Mouse (Mus musculus): ENCODE data around the gene Gm2174. TPM values are rescaled to one million over a fixed set of nuclear protein-coding genes. Genes with fewer than 3 reads are reported as not detected.

The Gm2174 gene
- total RNA-seq (2022): not detected

DNA sequence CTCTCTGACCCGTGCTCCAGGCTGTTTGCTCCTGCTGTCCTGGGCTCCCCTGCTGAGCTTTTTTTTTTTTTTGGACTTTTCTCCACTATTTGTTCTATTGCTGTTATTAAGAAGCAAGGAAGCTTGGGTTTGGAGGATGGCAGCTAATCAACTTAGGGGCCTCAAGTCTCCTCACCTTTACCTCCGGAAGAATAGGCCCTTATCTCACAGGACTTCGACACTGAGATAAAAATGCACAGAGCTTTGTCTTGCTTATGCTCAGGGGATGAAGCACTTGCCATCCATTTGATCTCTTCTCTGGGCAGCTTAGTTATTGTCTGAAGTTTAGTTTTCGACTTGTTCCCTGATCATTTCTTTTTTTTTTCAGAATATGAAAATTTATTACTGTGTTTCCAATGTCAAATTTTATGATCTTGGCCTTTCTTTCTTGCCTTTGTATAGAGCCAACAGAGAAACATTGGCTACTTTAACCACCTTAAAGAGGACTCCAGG lies at the start of gene Gm2174:
Gene Gm2174, plus strand, starts transcription at position 442 of the 492 bp plus-strand sequence.
- no peak for DNase-seq (ENCODE audit: low spot score in 2 of 2)

DNA sequence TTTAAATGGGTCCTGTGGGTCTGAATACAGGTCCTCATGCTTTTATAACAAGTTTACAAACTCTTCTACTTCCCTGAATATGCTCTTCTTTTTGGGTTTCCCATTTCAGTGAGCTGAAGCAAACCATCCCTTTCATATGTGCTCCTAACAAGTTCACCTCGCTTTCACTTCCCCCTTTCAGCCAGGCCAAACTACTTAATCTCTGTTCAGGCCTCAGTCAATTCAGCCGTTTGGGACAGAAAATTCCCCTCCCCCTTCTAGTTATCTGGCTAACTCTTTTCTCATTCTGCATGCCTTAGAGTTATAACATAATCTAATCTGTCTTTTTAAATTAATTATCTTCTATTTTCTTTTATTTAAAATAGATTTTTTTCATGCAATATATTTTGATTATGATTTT lies 43.1 kb upstream of the Gm2174 start:
- DNase-seq (ENCODE audit: low spot score in 2 of 2): no peak

DNA sequence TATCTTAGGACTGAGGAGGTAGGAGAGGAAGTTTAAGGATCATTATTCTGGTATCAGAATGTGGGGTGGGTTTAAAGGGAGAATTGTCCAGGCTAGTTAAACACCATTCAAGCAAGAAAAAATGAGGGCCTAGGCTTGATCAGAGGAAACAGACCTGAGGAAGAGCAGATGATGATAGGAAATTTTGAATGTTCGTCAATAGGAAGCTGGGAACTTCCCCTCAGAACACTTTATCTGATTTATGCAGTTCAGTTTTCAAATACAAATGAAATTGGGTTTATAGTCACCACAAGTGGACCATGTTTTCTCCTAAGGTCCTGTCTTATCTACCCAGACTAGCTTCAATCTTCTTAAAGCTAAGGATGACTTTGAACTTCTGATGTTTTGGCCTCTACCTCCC lies 42.3 kb upstream of the Gm2174 start:
- no peak for DNase-seq (ENCODE audit: low spot score in 2 of 2)

DNA sequence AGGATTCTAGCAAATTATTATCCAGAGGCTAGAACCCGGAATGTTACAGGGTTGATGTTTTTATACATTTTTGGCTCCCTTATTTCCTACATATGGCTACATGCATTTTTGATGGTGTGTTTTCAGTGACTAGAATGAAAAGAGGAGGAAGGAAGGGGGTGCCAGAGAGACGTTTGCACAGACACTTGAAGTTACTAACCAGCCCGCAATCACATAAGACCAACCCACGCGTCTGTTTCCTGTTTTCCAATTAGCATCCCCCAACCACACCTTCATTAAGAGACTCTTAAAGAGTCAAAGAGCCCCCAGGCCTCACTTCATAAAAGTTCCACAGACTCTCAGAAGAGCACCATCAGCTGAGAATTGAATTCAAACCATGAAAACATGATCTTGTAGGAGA lies 41.6 kb upstream of the Gm2174 start:
- DNase-seq (ENCODE audit: low spot score in 2 of 2): no peak

DNA sequence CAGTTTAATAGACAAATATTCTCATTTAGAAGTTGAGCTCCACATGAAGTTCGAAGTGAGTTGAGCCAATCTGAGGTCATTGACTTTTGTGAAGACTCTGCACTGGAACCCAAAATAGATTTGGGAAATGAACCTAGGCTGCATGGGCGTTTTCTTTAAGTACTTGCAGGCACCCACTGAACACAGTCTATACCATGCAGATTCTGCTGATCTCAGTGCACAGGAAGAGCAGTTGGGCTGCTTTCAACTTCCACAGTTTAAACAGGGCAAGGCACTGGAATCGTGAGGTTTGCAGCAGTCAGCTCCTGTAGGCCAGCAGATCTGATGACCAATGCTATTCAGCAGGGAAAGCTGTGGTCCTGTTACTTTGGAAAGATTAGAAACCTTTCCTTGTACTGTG lies 31.5 kb upstream of the Gm2174 start:
- no peak for DNase-seq (ENCODE audit: low spot score in 2 of 2)

DNA sequence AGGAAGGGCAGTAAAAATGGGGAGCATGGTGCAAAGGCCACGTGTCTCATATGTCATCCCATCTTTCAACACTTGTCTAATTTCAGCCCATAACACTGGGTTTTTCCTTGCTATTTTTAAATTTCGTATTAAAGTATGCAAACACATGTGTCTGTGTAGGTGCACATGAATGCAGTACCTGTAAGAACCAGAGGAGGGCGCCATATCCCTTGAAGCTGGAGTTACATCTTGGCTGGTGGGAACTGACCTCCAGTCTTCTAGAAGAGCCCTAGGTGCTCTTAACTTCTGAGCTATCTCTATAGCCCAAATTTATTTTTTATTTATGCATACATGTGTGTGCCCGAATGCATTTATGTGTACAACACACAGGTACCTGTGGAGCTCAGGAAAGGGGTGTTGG lies 30.2 kb upstream of the Gm2174 start:
- DNase-seq (ENCODE audit: low spot score in 2 of 2): no peak

DNA sequence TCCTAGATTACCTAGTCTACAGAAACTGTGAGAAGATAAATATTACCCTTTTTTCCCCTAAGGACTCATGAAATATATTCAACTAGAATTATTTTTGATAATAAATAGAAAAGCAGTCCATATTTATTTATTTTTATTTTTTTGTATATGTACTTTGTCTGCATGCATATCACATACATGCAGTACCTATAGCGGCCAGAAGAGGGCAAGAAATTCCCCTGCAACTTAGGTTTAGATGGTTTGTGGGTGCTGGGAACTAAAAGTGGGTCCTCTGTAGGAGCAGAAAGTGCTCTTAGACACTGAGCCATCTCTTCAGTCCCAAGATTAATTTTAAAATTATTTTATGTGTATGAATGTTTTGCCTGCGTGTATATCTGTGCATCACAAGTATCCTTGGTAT lies 17.2 kb upstream of the Gm2174 start:
- DNase-seq (ENCODE audit: low spot score in 2 of 2): no peak

DNA sequence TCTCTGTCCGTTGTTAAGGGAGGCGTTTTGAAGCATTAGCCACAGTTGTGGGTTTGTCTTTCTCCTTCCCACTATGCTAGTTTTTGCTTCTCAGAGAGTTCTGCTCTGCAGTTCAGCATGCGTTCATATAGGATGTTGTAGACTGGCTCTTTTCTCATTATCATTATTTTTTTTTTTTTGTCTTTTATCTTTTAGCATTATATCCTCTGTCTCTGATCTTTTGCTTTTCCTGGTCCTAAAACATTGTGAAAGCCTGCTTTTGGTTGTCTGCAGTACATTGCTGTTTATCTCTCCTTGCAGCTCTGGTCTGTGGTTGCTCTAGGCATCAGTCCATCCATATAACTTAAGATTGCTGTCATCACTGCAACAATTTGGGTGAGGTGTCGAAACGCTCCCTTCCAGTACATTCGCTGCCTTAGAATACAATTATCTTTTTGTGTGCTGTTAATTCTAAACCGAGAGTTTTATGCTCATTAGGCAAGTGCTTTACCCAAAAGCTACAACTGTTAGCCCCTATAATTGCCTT lies 11.9 kb upstream of the Gm2174 start:
- no peak for DNase-seq (ENCODE audit: low spot score in 2 of 2)

DNA sequence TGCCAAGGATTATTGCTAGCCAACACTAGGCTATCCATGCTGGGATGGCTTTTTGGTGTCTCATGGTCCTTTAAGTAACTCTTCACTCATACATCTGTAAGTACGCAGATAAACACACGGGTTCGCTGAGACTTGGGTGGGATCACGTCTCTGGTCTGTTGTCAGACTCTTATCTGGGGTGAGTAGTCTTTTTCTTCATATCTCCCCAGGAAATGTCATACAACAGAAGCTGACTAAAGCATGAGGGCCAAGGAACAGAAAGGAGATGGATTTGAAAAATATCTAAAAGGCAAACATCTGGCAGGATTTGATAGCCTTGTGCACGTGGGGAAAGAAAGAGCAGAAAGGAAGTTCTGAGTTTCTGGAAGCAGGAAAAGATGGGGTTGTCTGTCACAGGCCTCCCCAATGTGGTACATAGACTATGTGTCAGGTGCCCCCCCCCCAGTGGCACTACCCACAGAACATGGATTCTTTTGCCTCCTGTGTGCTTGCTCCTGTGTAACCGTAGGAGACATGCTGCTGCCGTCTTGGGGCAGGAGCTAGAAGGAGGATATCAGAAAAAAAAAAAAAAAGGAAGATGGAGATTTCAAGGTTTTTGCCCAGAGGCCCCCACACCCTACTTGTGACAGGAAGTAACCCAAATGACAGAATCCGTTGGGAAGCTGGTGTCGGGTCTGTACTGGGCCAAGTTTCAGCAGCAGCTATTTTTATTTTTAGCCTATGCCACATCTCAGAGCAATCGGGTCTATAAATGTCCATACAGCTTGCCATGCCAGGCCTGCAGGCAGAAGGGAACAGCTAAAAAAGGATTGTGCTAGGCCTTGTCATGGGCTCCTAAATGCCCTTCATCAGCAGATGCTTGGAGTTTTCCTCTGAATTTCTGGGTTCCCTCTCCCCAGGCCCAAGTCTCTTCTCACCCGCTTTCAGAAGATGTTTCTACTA lies 1.0 kb upstream of the Gm2174 start:
- DNase-seq (ENCODE audit: low spot score in 2 of 2): no peak

DNA sequence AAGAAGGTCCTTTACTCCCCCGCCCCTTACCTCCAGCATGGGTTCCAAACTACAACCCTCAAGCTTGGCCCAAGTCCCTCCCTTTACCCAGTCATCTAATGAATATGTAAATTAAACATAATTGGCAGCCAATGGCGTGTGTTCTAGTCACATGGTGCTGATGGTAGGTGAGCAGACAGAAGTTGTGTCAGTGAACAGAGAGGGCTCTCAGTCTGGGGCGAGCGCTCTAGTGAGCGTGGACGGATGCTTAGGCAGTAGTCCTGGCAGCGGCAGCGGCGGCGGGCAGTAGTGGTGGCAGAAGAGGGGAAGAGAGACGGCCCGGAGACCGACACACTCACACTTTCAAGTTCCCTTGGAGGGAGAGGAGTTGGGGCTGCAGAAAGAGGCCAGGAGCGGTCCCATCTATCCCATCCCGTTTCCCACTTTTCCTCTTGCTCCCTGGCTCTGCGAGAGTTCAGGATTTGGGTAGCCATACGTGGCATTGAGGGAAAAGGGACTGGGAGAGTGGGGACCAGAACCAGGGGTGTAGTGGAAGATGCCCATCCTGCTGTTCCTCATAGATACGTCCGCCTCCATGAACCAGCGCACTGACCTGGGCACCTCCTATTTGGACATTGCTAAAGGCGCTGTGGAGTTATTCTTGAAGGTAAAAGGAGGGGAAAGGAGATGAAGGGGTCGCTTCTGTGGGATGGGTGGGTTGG lies 7.1 kb downstream of the Gm2174 start, which contains the start of gene Ints6l:
Gene Ints6l, plus strand, starts transcription at position 187 of the 701 bp plus-strand sequence.
- peak; percentile 77 to 78 for DNase-seq (ENCODE audit: low spot score in 2 of 2)

DNA sequence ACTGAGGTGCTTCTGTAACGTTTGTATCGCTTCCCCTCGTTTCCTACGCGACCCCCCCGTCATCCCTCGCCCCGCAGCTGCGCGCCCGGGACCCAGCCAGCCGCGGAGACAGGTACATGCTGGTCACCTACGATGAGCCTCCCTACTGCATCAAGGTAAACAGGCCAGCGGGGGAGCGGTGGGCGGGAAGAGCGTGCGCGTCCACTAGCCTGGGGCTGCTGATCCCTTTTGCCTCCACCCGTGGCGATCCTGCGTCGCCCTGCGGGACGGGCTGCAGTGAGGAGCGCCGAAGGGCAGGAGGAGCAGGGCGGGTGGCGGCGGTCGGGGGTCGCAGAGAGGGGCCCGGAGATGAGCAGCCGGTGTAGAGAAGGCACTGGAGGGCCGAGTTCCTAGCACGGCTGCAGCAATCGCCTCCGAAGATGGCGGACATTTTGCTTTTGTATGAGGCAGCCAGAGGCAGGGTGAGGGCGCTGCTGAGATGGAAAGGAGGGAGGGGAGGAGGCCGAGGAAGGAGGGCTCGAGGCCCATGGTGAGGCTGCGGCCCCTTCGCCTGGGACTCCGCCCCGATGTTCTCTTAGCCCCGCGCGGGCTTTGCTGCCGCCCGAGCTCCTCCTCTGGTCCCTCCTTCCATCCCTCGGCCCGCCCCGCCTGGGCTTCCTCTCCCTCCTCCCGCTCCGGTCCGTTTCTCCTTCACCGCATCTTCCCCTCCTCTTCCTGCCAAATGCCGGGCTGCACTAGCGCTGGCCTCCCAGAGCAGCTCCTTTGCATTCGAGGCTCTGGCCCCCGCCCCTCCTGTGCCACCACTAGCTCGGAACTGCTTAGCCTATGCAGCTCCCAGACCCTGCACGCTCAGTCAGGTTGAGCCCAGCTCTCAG lies 7.8 kb downstream of the Gm2174 start:
- peak; percentile 85 to 87 for DNase-seq (ENCODE audit: low spot score in 2 of 2)

DNA sequence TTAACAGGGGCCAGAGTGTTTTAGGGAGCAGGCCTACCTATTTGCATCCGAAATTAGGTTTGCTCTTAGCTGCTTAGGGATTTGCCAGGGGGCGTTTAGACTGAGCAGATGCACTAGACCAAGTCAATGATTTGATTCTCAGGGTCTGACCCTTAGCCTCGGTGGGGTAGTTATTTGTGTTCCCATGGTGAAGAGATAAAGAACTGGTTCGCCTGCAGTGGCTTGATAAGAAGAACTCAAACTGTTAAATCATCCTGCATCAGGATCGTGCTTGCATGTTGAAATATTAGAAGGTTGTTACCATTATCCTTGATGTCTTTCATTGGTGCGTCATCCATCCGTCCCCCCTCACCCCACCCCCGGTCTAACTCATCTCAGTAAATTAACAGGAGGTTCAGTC lies 8.6 kb downstream of the Gm2174 start:
- no peak for DNase-seq (ENCODE audit: low spot score in 2 of 2)

DNA sequence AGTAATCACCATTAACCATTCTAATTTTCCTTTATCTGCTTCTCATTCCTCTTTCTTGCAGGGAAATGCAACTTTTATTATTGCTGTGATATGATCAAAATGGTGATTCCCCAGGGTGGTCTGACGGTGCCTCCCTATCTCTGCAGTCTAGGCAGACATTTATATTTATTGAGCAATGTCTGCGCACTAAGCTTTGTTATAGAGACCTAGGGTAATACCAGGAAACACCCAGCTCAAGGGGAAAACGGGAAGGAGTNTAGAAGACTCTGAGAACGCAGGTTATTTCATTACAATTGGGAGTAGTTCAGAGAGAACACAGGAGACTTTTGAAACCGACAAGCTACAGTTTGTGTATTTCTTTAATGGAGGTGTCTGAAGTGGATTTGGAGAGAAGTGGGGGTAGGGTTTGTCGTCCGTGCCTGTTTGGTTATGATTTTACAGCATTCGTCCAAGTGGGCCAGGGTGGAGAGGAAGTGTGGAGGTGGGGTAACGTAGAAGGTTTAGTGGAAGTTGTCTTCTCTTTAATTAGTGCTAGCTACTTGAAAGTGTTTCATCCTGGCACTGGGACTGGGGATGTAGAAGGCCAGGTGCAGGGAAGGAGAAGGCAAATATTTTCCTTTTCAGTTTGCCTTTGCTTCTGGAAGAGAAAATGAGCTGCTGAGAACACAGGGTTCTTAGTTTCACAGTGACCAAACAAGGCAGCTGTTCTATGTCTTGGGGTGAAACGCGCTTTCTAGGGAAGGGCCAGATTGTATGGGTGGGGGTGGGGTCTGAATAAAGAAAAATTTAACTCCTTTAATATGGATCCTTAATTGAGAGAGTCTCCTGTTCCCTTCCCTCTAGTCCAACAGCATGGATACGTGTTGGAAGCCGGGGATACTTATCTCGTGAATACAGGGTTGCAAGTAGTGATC lies 14.5 kb downstream of the Gm2174 start:
- DNase-seq (ENCODE audit: low spot score in 2 of 2): no peak

DNA sequence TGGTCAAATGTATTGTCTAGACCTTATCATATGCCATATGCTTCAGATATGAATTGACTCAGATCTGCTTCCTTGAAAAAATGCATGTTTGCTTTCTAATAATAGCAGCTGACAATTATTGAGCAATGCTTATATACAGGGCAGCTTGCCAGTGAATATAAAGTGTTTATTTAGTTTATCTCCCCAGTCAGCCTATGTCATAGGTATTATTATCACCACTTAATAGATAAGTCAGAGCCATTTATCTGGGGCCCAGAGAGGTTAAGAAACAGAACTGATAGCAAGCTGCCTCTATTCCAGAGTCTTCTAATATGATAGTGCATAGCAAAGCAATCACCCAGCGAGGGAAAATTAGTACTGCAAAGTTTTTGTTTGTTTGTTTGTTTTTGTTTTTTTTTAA lies 17.1 kb downstream of the Gm2174 start:
- DNase-seq (ENCODE audit: low spot score in 2 of 2): no peak

DNA sequence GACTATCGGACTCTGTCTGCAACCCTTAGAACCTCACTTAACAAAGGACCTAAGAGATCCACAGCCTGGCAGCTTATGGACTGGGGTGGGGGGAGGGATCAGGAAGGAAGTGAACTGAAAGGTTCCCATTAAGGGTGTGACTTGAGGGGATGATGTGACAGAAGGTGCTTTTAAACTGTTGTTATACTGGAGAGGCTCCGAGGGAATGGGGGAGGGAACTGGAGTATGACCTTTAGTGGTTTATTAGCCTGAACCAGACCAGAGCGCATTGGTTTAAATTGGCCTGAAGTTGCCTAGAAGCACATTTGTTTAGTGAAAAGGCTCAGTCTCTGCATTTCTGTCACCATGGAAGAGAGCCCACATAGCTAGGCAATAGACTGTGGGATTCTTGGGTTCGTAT lies 19.9 kb downstream of the Gm2174 start:
- DNase-seq (ENCODE audit: low spot score in 2 of 2): no peak

DNA sequence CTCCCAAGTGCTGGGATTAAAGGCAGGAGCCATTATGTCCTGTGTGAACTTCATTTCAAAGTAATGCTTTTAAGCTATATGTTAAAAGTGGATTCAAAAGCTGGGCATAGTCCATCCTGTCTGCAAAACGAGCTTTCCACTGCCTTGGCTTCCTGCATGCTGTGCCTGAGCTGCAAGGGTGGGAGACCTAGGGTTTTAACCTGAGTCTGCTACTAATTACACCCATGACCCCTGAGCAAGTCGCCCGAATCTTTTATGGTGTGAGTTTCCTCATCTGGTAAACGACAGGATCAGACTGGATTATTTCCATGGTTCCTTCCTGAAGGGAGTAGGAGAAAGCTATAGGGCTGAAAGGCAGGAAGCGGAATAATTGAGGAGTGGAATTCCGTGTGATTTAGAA lies 20.7 kb downstream of the Gm2174 start:
- no peak for DNase-seq (ENCODE audit: low spot score in 2 of 2)

DNA sequence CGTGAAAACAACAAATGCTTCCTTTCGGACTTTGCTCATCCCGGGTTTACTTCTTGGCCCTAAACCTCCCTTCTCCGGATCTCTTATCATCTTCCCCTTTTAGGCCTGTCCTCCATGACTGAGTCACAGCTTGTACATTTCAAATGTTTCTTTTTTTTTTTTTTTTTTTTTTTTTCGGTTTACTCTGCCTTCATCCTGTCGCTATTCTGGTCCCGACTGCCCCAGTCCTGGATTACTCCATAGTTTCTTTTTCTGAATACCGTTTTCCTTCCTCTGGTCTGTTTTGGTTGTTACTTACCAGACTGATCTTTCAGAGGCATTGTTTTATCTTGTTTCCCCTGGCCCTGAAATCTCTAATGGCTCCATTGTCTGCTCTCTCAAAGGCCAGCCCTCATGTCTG lies 26.3 kb downstream of the Gm2174 start:
- no peak for DNase-seq (ENCODE audit: low spot score in 2 of 2)

DNA sequence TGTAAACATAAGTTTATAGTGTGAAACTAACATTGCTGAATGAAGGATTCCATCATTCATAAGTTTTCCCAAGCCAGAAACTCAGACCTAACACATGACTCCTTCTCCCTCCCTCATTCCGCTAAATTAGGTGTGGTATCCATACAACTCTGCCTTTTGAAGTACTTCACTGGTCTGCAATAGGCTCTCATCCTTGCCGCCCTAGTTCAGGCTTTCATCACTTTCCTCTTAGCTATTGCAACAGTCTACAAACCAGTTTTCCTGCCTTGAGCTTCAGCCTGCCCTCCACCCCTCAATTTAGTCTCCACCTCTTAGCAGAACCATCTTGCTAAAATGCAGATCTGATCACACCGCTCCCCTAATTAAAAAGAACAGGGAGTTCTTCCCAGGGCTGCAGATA lies 29.8 kb downstream of the Gm2174 start:
- DNase-seq (ENCODE audit: low spot score in 2 of 2): no peak

DNA sequence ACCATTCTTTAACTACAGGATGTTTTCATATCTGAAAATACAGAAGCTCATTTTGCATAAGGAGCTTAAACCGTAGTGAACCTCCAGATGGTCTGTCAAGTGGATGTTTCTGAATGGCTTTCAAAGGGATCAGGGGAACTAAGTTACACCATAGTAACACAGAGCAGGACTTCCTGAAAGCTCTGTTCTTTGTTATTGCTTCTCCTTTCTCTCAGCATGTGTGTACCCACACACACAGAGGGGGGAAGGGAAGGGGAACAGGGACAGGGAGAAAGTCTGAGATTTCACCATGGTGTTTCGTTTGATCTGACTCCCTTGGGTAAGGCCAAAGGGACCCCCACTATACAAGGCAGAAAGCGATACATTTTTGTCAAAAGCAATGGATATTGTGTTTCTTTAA lies 34.1 kb downstream of the Gm2174 start:
- DNase-seq (ENCODE audit: low spot score in 2 of 2): no peak

DNA sequence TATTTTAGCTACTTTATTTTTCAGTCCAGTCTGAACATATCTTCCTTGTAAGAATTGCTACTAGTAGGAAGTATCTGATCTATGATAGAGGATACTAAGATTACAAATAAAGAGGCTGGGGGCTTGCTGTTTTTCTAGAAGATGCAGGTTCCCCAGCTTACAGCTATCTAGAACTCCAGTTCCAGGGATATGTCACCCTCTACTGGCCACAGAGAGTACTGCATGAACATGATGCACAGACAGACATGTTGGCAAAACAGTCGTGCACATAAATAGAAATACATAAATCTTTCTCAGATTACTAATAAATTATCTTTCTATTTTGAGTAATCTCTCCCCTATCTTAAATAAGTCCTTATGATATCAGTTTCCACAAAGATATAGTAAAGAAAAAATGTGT lies 42.0 kb downstream of the Gm2174 start:
- DNase-seq (ENCODE audit: low spot score in 2 of 2): peak; percentile 16 to 71

All from layer of hippocampus, adult 8-10 months (tissue).